Mouse (Mus musculus) stomach, embryonic 16.5 days (tissue): Measurements from ENCODE around the gene 2700097O09Rik. TPM values are rescaled to one million over a fixed set of nuclear protein-coding genes. Genes with fewer than 3 reads are reported as not detected.

Experiments used
- ATAC-seq: fragments of 200-750 bp; cut with Nextera tagmentation; 2 replicates; pipeline ENCODE4 v1.8.0; 2017; ENCODE audit warnings: moderate number of reproducible peaks, moderate TSS enrichment; ENCODE audit not compliant: insufficient read depth, low FRiP score
- H3K27ac ChIP-seq: fragments of 300-500 bp; sonication (generic); 2 replicates; pipeline ENCODE4 v1.5.1; 2014; ENCODE audit warnings: low read length
- H3K27me3 ChIP-seq: fragments of 300-500 bp; sonication (generic); 2 replicates; pipeline ENCODE4 v1.6.1; 2014; ENCODE audit warnings: low read length, control low read depth, mixed read lengths; ENCODE audit not compliant: control insufficient read depth, insufficient read depth
- H3K36me3 ChIP-seq: fragments of 300-500 bp; sonication (generic); 2 replicates; pipeline ENCODE4 v1.6.1; 2014; ENCODE audit warnings: low read length; ENCODE audit not compliant: control insufficient read depth, insufficient read depth
- H3K4me1 ChIP-seq: fragments of 300-500 bp; sonication (generic); 2 replicates; pipeline ENCODE4 v1.6.1; 2014; ENCODE audit warnings: low read length, control low read depth, mixed read lengths; ENCODE audit not compliant: control insufficient read depth, insufficient read depth
- H3K4me2 ChIP-seq: fragments of 300-500 bp; sonication (generic); 2 replicates; pipeline ENCODE4 v1.6.1; 2014; ENCODE audit warnings: low read depth, low read length, mixed read lengths
- H3K4me3 ChIP-seq: fragments of 300-500 bp; sonication (generic); replicated peaks from 2 replicates; pipeline ENCODE4 v1.5.1; 2014; ENCODE audit warnings: mild to moderate bottlenecking, low read length
- H3K9ac ChIP-seq: fragments of 300-500 bp; sonication (generic); 2 replicates; pipeline ENCODE4 v1.6.1; 2014; ENCODE audit warnings: low read length
- H3K9me3 ChIP-seq: fragments of 300-500 bp; sonication (generic); replicated peaks from 2 replicates; pipeline ENCODE4 v1.6.1; 2016; ENCODE audit warnings: low read length, control low read depth; ENCODE audit not compliant: control insufficient read depth
- WGBS: fragments of 180-500 bp; shearing (Covaris S2); extraction: QIAGEN DNeasy Blood & Tissue Kit; methylation state at CpG from one replicate; pipeline ENCODE4 v1.1.7; 2014; 5-methylcytosine and 5-hydroxymethylcytosine counted together
- polyA plus RNA-seq: library from polyadenylated mRNA; unstranded; fragments of >200 nt; fragmentation: Nextera tagmentation; extraction: Ambion mirVana; gene quantifications from 2 replicates; pipeline ENCODE4 v1.2.1, GENCODE M21; 2015

2700097O09Rik gene
- polyA plus RNA-seq, 1 experiment from 2014 or later: 32.9 TPM

DNA sequence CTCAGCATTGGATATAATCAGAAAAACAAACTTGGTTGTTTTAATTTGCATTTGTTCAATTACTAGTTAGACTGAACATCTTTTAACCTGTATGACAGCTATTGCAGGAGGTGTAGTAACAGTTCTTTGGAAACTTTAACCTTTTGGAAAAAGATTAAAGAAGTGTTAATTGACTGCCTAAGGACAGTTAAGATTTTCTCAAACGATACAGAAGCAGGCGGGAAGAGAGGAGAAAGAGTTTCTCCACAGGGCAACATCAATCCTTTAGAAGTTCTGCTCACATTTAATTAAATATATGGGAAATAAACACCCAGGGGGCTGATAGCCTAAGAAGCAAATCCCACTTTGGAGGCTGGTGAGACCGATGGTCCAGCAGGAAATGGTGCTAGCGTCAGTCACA, 7.4 kb downstream of the 2700097O09Rik start:
- Histone ChIP-seq H3K4me3 (no peak overlapping the region), H3K4me2 (no peak overlapping the region), H3K36me3 (no peaks in the 10 kb centered on the region), H3K27ac (no peak overlapping the region), H3K4me1 (no peaks in the 10 kb centered on the region), H3K9ac (no peak overlapping the region), H3K27me3 (no peaks in the 10 kb centered on the region), H3K9me3 (no peaks in the 10 kb centered on the region)
- WGBS: 64% methylated on average over 4 of the region's 4 CpGs
- no peak for ATAC-seq

GRCm38 (mm10) chr12:55062141-55062540, 17.8 kb downstream of the 2700097O09Rik start:
- WGBS: 81% methylated on average over 1 of the region's 1 CpGs
- peaks cover 5% of the 10 kb centered on the region; the same call in 1 of the 2 replicates for H3K4me1 ChIP-seq
- no peak for ATAC-seq

GRCm38 (mm10) chr12:55061006-55061405, 18.9 kb downstream of the 2700097O09Rik start:
- no peak for ATAC-seq
- Histone ChIP-seq H3K9me3 (no peaks in the 10 kb centered on the region), H3K27ac (no peak overlapping the region), H3K4me2 (no peak overlapping the region), H3K9ac (no peak overlapping the region), H3K27me3 (no peaks in the 10 kb centered on the region), H3K36me3 (no peaks in the 10 kb centered on the region), H3K4me1 (peaks cover 5% of the 10 kb centered on the region; the same call in 1 of the 2 replicates), H3K4me3 (no peak overlapping the region)
- 80% methylated on average over 10 of the region's 10 CpGs for WGBS

More at GRCm38 (mm10) chr12:55062141-55062540, 17.8 kb downstream of the 2700097O09Rik start:
- no peak overlapping the region for H3K27ac ChIP-seq
- no peak overlapping the region for H3K9ac ChIP-seq
- H3K9me3 ChIP-seq: no peaks in the 10 kb centered on the region
- no peak overlapping the region for H3K4me3 ChIP-seq
- H3K27me3 ChIP-seq: no peaks in the 10 kb centered on the region
- no peak overlapping the region for H3K4me2 ChIP-seq
- H3K36me3 ChIP-seq: no peaks in the 10 kb centered on the region

GRCm38 (mm10) chr12:55060212-55060898, 19.6 kb downstream of the 2700097O09Rik start:
- ATAC-seq: no peak
- WGBS: 54% methylated on average over 6 of the region's 6 CpGs
- H3K4me1 ChIP-seq: peaks cover 5% of the 10 kb centered on the region; the same call in 1 of the 2 replicates
- H3K27me3 ChIP-seq: no peaks in the 10 kb centered on the region
- no peak overlapping the region for H3K4me2 ChIP-seq
- H3K4me3 ChIP-seq: no peak overlapping the region
- no peak overlapping the region for H3K27ac ChIP-seq
- H3K9ac ChIP-seq: no peak overlapping the region; the same call in 1 of the 2 replicates
- H3K36me3 ChIP-seq: no peaks in the 10 kb centered on the region
- no peaks in the 10 kb centered on the region for H3K9me3 ChIP-seq

GRCm38 (mm10) chr12:55059812-55060211, 20.1 kb downstream of the 2700097O09Rik start:
- WGBS: 31% methylated on average over 3 of the region's 3 CpGs
- Histone ChIP-seq H3K9ac (no peak overlapping the region; the same call in 1 of the 2 replicates), H3K4me3 (no peak overlapping the region), H3K36me3 (no peaks in the 10 kb centered on the region), H3K4me1 (peaks cover 5% of the 10 kb centered on the region; the same call in 1 of the 2 replicates), H3K27me3 (no peaks in the 10 kb centered on the region), H3K27ac (no peak overlapping the region), H3K9me3 (no peaks in the 10 kb centered on the region), H3K4me2 (no peak overlapping the region)
- no peak for ATAC-seq

- no peak overlapping the region for H3K27ac ChIP-seq
- H3K4me2 ChIP-seq: no peak overlapping the region
- 56% methylated on average over 6 of the region's 6 CpGs for WGBS
- no peak overlapping the region for H3K4me3 ChIP-seq
- no peaks in the 10 kb centered on the region for H3K27me3 ChIP-seq
- no peaks in the 10 kb centered on the region for H3K9me3 ChIP-seq
- ATAC-seq: no peak
- no peaks in the 10 kb centered on the region for H3K36me3 ChIP-seq
- no peak overlapping the region for H3K9ac ChIP-seq
- H3K4me1 ChIP-seq: peaks cover 5% of the 10 kb centered on the region; the same call in 1 of the 2 replicates
These were observed 20.9 kb downstream of the 2700097O09Rik start for GRCm38 (mm10) chr12:55058865-55059615.

GRCm38 (mm10) chr12:55056703-55057102, 23.2 kb downstream of the 2700097O09Rik start:
- Histone ChIP-seq H3K9ac (no peak overlapping the region), H3K4me2 (no peak overlapping the region), H3K27me3 (no peaks in the 10 kb centered on the region), H3K9me3 (no peaks in the 10 kb centered on the region), H3K36me3 (no peaks in the 10 kb centered on the region), H3K27ac (no peak overlapping the region), H3K4me3 (no peak overlapping the region), H3K4me1 (peaks cover 5% of the 10 kb centered on the region; the same call in 1 of the 2 replicates)
- ATAC-seq: no peak
- 79% methylated on average over 2 of the region's 2 CpGs for WGBS

- Histone ChIP-seq H3K4me3 (no peak overlapping the region), H3K9me3 (no peaks in the 10 kb centered on the region), H3K9ac (no peak overlapping the region), H3K27me3 (no peaks in the 10 kb centered on the region), H3K27ac (no peak overlapping the region), H3K36me3 (no peaks in the 10 kb centered on the region), H3K4me1 (0 out of 2 replicates have a peak, but pooled peaks cover 5% of the 10 kb centered on the region), H3K4me2 (no peak overlapping the region)
- ATAC-seq: no peak
- 53% methylated on average over 2 of the region's 2 CpGs for WGBS
These were observed 25.2 kb downstream of the 2700097O09Rik start for GRCm38 (mm10) chr12:55054551-55055241.

GRCm38 (mm10) chr12:55053267-55053666, 26.6 kb downstream of the 2700097O09Rik start:
- H3K4me3 ChIP-seq: no peak overlapping the region

More at GRCm38 (mm10) chr12:55053267-55053666, 26.6 kb downstream of the 2700097O09Rik start:
- no peak overlapping the region for H3K9ac ChIP-seq
- no peaks in the 10 kb centered on the region for H3K36me3 ChIP-seq
- no peak overlapping the region for H3K4me2 ChIP-seq
- no peaks in the 10 kb centered on the region for H3K4me1 ChIP-seq
- H3K27ac ChIP-seq: no peak overlapping the region
- 87% methylated on average over 7 of the region's 7 CpGs for WGBS
- no peaks in the 10 kb centered on the region for H3K9me3 ChIP-seq
- ATAC-seq: no peak
- H3K27me3 ChIP-seq: no peaks in the 10 kb centered on the region
